Mouse (Mus musculus): ENCODE results near the gene Pgam1. TPM values are rescaled to one million over a fixed set of nuclear protein-coding genes. Genes with fewer than 3 reads are reported as not detected.

Gene Pgam1
- total RNA-seq, 1 experiment from 2014 or later, result 215 TPM

Other genes starting within 250 kb of the Pgam1 start
- gene Slit1, start 168.3 kb upstream of the Pgam1 start, total RNA-seq (2017), result 0.05 and 0.15 TPM in 2 replicates
- 33.2 and 36.2 TPM in 2 replicates for gene Arhgap19, start 109.9 kb upstream of the Pgam1 start, total RNA-seq (2017)
- 9.9 and 14.7 TPM in 2 replicates for gene Frat1, start 82.0 kb upstream of the Pgam1 start, total RNA-seq (2017)
- 26.8 and 27.4 TPM in 2 replicates for gene Frat2, start 63.8 kb upstream of the Pgam1 start, total RNA-seq (2017)
- gene Rrp12, start 15.8 kb upstream of the Pgam1 start, total RNA-seq (2017), result 20.5 and 23.3 TPM in 2 replicates
- 77.8 and 81.5 TPM in 2 replicates for gene Exosc1, start 21.5 kb downstream of the Pgam1 start, total RNA-seq (2017)
- 21.9 and 41.6 TPM in 2 replicates for gene Zdhhc16, start 21.6 kb downstream of the Pgam1 start, total RNA-seq (2017)
- 13.5 and 34.9 TPM in 2 replicates for gene Mms19, start 69.2 kb downstream of the Pgam1 start, total RNA-seq (2017)
- gene Ubtd1, start 69.8 kb downstream of the Pgam1 start, total RNA-seq (2017), result 3.6 and 4.1 TPM in 2 replicates
- gene Ankrd2, start 124.1 kb downstream of the Pgam1 start, total RNA-seq (2017), result not detected in 2 replicates
- not detected in 2 replicates for gene Hoga1, start 133.7 kb downstream of the Pgam1 start, total RNA-seq (2017)
- gene 4933411K16Rik, start 140.3 kb downstream of the Pgam1 start, total RNA-seq (2017), result not detected in 2 replicates
- 1.4 and 1.7 TPM in 2 replicates for gene Morn4, start 174.4 kb downstream of the Pgam1 start, total RNA-seq (2017)
- gene Pi4k2a, start 178.5 kb downstream of the Pgam1 start, total RNA-seq (2017), result 7.8 and 12.5 TPM in 2 replicates
- 3.1 and 5.1 TPM in 2 replicates for gene Avpi1, start 217.1 kb downstream of the Pgam1 start, total RNA-seq (2017)
- 10.7 and 12.0 TPM in 2 replicates for gene Marveld1, start 235.5 kb downstream of the Pgam1 start, total RNA-seq (2017)